Mouse (Mus musculus) embryonic facial prominence, embryonic 14.5 days (tissue): Measurements from ENCODE around the gene Skor1. TPM values are rescaled to one million over a fixed set of nuclear protein-coding genes. Genes with fewer than 3 reads are reported as not detected.

Source experiments
- ATAC-seq: fragments of 200-750 bp; cut with Nextera tagmentation; 2 replicates; pipeline ENCODE4 v1.8.0; 2017; ENCODE audit warnings: low read depth, moderate number of reproducible peaks, moderate TSS enrichment
- DNase-seq: peaks from one replicate; pipeline ENCODE4 v3.0.0-alpha.2; 2015; ENCODE audit warnings: low spot score
- H3K27ac ChIP-seq: fragments of 300-500 bp; sonication (generic); replicated peaks from 2 replicates; pipeline ENCODE4 v1.5.1; 2014; ENCODE audit warnings: low read depth, mild to moderate bottlenecking, low read length, moderate library complexity
- H3K27me3 ChIP-seq: fragments of 300-500 bp; sonication (generic); replicated peaks from 2 replicates; pipeline ENCODE4 v1.6.1; 2014; ENCODE audit warnings: low read length; ENCODE audit not compliant: control insufficient read depth, insufficient read depth
- H3K36me3 ChIP-seq: fragments of 300-500 bp; sonication (generic); 2 replicates; pipeline ENCODE4 v1.6.1; 2014; ENCODE audit warnings: low read length, mixed read lengths; ENCODE audit not compliant: control insufficient read depth, insufficient read depth
- H3K4me1 ChIP-seq: fragments of 300-500 bp; sonication (generic); 2 replicates; pipeline ENCODE4 v1.6.1; 2014; ENCODE audit warnings: antibody characterized with exemption, low read length; ENCODE audit not compliant: control insufficient read depth, insufficient read depth
- H3K4me2 ChIP-seq: fragments of 300-500 bp; sonication (generic); 2 replicates; pipeline ENCODE4 v1.6.1; 2014; ENCODE audit warnings: low read depth, mild to moderate bottlenecking, low read length, moderate library complexity, mixed read lengths
- H3K4me3 ChIP-seq: fragments of 300-500 bp; sonication (generic); 2 replicates; pipeline ENCODE4 v1.5.1; 2014; ENCODE audit warnings: low read depth, mild to moderate bottlenecking, low read length
- H3K9ac ChIP-seq: fragments of 300-500 bp; sonication (generic); 2 replicates; pipeline ENCODE4 v1.6.1; 2014; ENCODE audit warnings: low read depth, mild to moderate bottlenecking, low read length, moderate library complexity, mixed read lengths
- H3K9me3 ChIP-seq: fragments of 300-500 bp; sonication (generic); 2 replicates; pipeline ENCODE4 v1.6.1; 2016; ENCODE audit warnings: low read length; ENCODE audit not compliant: control insufficient read depth
- WGBS: fragments of 180-500 bp; shearing (Covaris S2); extraction: QIAGEN DNeasy Blood & Tissue Kit; methylation state at CpG from one replicate; pipeline ENCODE4 v1.1.7; 2014; 5-methylcytosine and 5-hydroxymethylcytosine counted together
- polyA plus RNA-seq: library from polyadenylated mRNA; unstranded; fragments of >200 nt; fragmentation: Nextera tagmentation; extraction: Ambion mirVana; gene quantifications from 2 replicates; pipeline ENCODE4 v1.2.1, GENCODE M21; 2014

Gene Skor1
- polyA plus RNA-seq, 1 experiment from 2014 or later = 0.04 TPM

GRCm38 (mm10) chr9:63183864-63184263, 35.1 kb upstream of the Skor1 start:
- no peak overlapping the region for H3K4me3 ChIP-seq
- H3K9ac ChIP-seq = no peak overlapping the region
- WGBS = 74% methylated on average over 7 of the region's 7 CpGs
- H3K27me3 ChIP-seq = no peaks in the 10 kb centered on the region
- H3K4me1 ChIP-seq = peaks cover 13% of the 10 kb centered on the region; the same call in 1 of the 2 replicates
- DNase-seq = no peak
- no peak for ATAC-seq
- no peak overlapping the region for H3K27ac ChIP-seq
- H3K4me2 ChIP-seq = no peak overlapping the region
- H3K36me3 ChIP-seq = peaks cover 23% of the 10 kb centered on the region; the same call in 1 of the 2 replicates
- no peaks in the 10 kb centered on the region for H3K9me3 ChIP-seq

- 35% methylated on average over 14 of the region's 14 CpGs for WGBS
- H3K4me2 ChIP-seq = no peak overlapping the region
- H3K27ac ChIP-seq = no peak overlapping the region
- H3K36me3 ChIP-seq = peaks cover 22% of the 10 kb centered on the region; the same call in 1 of the 2 replicates
- no peaks in the 10 kb centered on the region for H3K27me3 ChIP-seq
- H3K9ac ChIP-seq = no peak overlapping the region
- DNase-seq (peak; percentile 61), ATAC-seq (no peak)
- no peak overlapping the region for H3K4me3 ChIP-seq
- H3K4me1 ChIP-seq = peaks cover 11% of the 10 kb centered on the region; the same call in 1 of the 2 replicates
- no peaks in the 10 kb centered on the region for H3K9me3 ChIP-seq
Observed at GRCm38 (mm10) chr9:63182306-63182960, 33.7 kb upstream of the Skor1 start.

GRCm38 (mm10) chr9:63181337-63182178, 32.8 kb upstream of the Skor1 start:
- Histone ChIP-seq H3K4me1 (peaks cover 9% of the 10 kb centered on the region; the same call in 1 of the 2 replicates), H3K4me2 (no peak overlapping the region), H3K27me3 (no peaks in the 10 kb centered on the region), H3K36me3 (peaks cover 22% of the 10 kb centered on the region; the same call in 1 of the 2 replicates), H3K27ac (no peak overlapping the region), H3K4me3 (no peak overlapping the region), H3K9me3 (no peaks in the 10 kb centered on the region), H3K9ac (no peak overlapping the region)
- no peak for ATAC-seq
- peak; percentile 23 for DNase-seq
- 37% methylated on average over 11 of the region's 11 CpGs for WGBS

GRCm38 (mm10) chr9:63178296-63178695, 29.5 kb upstream of the Skor1 start:
- peaks cover 9% of the 10 kb centered on the region; the same call in 1 of the 2 replicates for H3K4me1 ChIP-seq
- no peak overlapping the region for H3K27ac ChIP-seq
- no peaks in the 10 kb centered on the region for H3K9me3 ChIP-seq
- H3K36me3 ChIP-seq = peaks cover 17% of the 10 kb centered on the region; the same call in 1 of the 2 replicates
- H3K4me2 ChIP-seq = no peak overlapping the region
- ATAC-seq (no peak), DNase-seq (no peak)
- no peak overlapping the region for H3K4me3 ChIP-seq
- H3K27me3 ChIP-seq = no peaks in the 10 kb centered on the region
- 80% methylated on average over 7 of the region's 8 CpGs for WGBS
- H3K9ac ChIP-seq = no peak overlapping the region

- ATAC-seq = no peak
- 82% methylated on average over 8 of the region's 8 CpGs for WGBS
- H3K27ac ChIP-seq = no peak overlapping the region
Observed at GRCm38 (mm10) chr9:63174001-63174721, 25.4 kb upstream of the Skor1 start.

GRCm38 (mm10) chr9:63171951-63172350, 23.2 kb upstream of the Skor1 start:
- Histone ChIP-seq H3K9ac (no peak overlapping the region), H3K4me3 (no peak overlapping the region), H3K4me1 (no peaks in the 10 kb centered on the region), H3K36me3 (no peaks in the 10 kb centered on the region), H3K27me3 (no peaks in the 10 kb centered on the region), H3K9me3 (no peaks in the 10 kb centered on the region), H3K4me2 (no peak overlapping the region), H3K27ac (no peak overlapping the region)
- WGBS = 51% methylated on average over 2 of the region's 2 CpGs
- DNase-seq = no peak
- no peak for ATAC-seq

More at GRCm38 (mm10) chr9:63174001-63174721, 25.4 kb upstream of the Skor1 start:
- Histone ChIP-seq H3K27me3 (no peaks in the 10 kb centered on the region), H3K36me3 (peaks cover 3% of the 10 kb centered on the region; the same call in 1 of the 2 replicates), H3K4me1 (no peaks in the 10 kb centered on the region), H3K9ac (no peak overlapping the region), H3K9me3 (no peaks in the 10 kb centered on the region), H3K4me3 (no peak overlapping the region), H3K4me2 (no peak overlapping the region)
- DNase-seq = no peak

GRCm38 (mm10) chr9:63169127-63169526, 20.4 kb upstream of the Skor1 start:
- 81% methylated on average over 1 of the region's 1 CpGs for WGBS

GRCm38 (mm10) chr9:63165070-63165469, 16.3 kb upstream of the Skor1 start:
- H3K27me3 ChIP-seq = no peaks in the 10 kb centered on the region
- no peak overlapping the region for H3K27ac ChIP-seq
- WGBS = 32% methylated on average over 9 of the region's 9 CpGs
- H3K4me3 ChIP-seq = no peak overlapping the region
- H3K4me1 ChIP-seq = no peaks in the 10 kb centered on the region
- ATAC-seq (no peak), DNase-seq (no peak)
- H3K36me3 ChIP-seq = peaks cover 13% of the 10 kb centered on the region; the same call in 1 of the 2 replicates
- no peak overlapping the region for H3K9ac ChIP-seq
- no peaks in the 10 kb centered on the region for H3K9me3 ChIP-seq
- H3K4me2 ChIP-seq = no peak overlapping the region

More at GRCm38 (mm10) chr9:63169127-63169526, 20.4 kb upstream of the Skor1 start:
- no peaks in the 10 kb centered on the region for H3K4me1 ChIP-seq
- no peaks in the 10 kb centered on the region for H3K36me3 ChIP-seq
- H3K4me3 ChIP-seq = no peak overlapping the region
- ATAC-seq = no peak
- H3K9ac ChIP-seq = no peak overlapping the region
- H3K4me2 ChIP-seq = no peak overlapping the region
- H3K27ac ChIP-seq = no peak overlapping the region
- H3K27me3 ChIP-seq = no peaks in the 10 kb centered on the region
- no peaks in the 10 kb centered on the region for H3K9me3 ChIP-seq
- DNase-seq = no peak
